Mouse (Mus musculus): ENCODE data around the gene Tnfsf12.

DNA sequence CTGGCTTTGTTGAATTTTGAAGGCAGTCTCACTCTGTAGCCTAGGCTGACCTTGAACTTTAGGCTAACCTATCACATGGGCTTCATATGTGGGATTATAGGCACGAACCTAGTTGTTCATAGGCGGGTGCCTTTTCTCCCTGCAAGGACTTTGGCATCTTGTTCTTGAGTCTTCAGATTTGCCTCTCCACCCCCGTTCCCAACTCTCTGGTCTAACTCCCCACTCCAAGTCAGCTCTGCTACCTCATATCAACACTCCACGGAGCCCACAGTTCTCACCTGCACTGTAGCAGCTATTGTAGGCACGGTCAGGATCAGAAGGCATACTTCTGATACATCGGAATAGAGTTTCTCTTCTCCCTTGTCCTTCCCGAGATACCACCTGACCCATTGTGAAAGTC is 12.1 kb downstream of the Tnfsf12 start:
- TF ChIP-seq CTCF (IDR thresholded peaks at IDR 0.05; ENCODE audit: borderline replicate concordance, insufficient read depth, low read depth, low read length) (no peak), POLR2A (IDR thresholded peaks at IDR 0.05; ENCODE audit: borderline replicate concordance, insufficient read depth, low read length) (no peak)
